Mouse (Mus musculus) heart, adult 11 months (tissue): Measurements from ENCODE around the gene Tsks.

ENCODE experiments used
- DNase-seq: peaks from one replicate; pipeline ENCODE4 v3.0.0; 2022

The Tsks gene

GRCm38 (mm10) chr7:44951960-44952359 lies 9.0 kb downstream of the Tsks start:
- peak; percentile 98 for DNase-seq

DNA sequence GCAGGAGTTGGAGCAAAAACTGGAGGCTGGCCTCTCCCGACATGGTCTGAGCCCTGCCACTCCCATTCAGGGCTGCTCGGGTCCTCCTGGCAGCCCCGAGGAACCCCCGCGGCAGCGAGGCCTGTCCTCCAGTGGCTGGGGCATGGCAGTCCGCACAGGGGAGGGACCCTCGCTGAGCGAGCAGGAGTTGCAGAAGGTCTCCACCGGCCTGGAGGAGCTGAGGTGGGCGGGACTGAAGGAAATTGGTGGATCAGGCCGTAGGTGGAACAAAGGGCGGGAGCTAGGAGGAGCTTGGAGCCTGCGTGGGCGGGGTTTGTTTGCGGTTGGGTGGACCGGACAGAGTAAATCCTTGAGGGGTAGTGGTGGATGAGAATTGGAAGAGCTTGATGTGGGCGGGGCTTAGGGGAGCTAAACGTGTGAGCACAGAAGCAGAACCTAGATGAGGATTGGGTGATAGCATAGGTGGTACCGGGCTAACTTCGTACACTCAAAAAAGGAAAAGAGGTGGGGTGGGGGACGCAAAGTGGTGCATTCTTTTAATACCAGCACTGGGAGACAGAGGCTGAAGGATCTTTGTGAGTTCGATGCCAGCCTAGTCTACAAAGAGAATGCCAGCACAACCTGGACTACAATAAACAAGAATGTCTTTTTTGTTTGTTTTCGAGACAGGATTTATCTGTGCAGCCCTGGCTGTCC lies 9.8 kb downstream of the Tsks start:
- peak; percentile 100 for DNase-seq

- peak; percentile 91 for DNase-seq
Observed at GRCm38 (mm10) chr7:44953561-44953960, 10.6 kb downstream of the Tsks start.

DNA sequence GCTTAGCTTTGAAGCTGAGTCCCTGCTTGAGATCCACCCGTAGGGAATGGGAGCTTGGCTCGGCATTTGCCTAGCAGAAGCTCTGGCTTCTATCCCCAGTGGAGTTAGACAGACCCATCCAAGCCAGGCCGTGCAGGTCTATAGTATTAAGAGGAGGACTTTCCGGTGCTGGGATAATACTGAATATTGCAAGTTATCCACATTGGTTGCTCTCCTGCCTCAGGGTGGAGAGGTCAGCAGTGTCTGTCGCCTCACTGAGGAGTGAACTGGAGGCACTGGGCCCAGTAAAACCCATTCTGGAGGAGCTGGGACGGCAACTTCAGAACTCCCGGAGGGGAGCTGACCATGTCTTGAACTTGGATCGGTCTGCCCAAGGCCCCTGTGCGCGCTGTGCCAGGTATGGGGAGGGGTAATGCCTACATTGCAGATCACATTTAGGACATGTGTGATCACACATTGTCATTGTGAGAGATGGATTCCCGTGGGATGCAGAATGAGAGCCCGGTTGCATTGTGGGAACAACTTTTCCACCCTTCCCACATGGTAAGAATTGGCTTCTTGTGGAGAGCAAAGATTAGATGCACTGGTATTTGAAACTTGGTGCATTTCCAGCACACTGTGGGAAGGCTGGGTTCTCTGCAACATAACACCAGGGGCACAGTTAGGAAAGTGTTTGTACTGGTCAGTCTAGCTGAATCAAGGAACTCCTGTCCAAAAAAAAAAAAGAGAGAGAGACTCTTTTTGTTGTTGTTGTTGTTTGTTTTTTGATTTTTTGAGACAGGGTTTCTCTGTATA lies 11.3 kb downstream of the Tsks start:
- peak; percentile 90 for DNase-seq

- no peak for DNase-seq
Observed at GRCm38 (mm10) chr7:44955628-44956027, 12.6 kb downstream of the Tsks start.

DNA sequence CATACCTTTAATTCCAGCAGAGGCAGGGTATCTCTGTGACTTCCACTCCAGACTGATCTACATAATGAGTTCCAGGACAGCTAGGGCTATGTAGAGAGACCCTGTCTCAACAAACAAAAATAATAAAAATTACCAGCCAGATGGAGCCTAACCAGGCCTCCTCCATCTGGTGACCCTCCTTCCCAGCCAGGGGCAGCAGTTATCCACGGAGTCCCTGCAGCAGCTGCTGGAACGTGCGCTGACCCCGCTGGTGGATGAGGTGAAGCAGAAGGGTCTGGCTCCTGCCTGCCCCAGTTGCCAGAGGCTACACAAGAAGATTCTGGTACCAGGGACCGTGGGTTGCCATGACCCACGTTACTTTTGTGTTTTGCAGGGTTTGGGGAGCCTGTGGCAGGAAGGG lies 13.3 kb downstream of the Tsks start:
- peak; percentile 83 for DNase-seq

DNA sequence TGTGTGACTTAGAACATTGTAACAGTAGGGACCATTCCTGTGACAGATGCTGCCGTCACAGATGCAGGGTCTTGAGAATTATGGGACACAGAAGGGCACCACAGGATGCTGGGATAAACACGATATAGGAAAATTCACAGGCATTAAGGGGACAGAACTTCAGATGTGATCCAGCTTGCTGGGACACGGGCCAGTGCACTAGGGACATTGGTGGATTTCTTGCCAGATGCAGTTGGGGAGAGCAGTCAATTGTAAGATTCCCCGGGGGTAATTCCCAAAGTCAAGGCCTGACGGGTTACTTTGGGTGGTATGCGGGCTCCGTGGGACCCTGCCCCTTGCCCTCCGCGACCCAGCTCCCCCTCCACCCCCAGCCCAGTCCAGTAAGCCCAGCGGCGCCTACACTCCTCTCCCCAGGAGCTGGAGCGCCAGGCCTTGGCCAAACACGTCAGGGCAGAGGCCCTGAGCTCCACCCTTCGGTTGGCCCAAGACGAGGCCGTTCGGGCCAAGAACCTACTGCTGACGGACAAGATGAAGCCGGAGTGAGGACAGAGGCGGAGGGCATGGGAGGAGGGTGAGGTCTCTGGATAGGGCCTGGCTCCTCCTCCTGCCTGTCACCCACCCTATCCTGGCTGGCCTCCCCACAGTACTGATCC lies 14.3 kb downstream of the Tsks start:
- peak; percentile 99 for DNase-seq

- DNase-seq: no peak
Observed at GRCm38 (mm10) chr7:44958208-44958607, 15.2 kb downstream of the Tsks start.

- DNase-seq: peak; percentile 93
Observed at GRCm38 (mm10) chr7:44959281-44959680, 16.3 kb downstream of the Tsks start.

GRCm38 (mm10) chr7:44959874-44960511 lies 17.0 kb downstream of the Tsks start:
- peak; percentile 91 for DNase-seq

GRCm38 (mm10) chr7:44960512-44960910 lies 17.5 kb downstream of the Tsks start:
- peak; percentile 92 for DNase-seq

DNA sequence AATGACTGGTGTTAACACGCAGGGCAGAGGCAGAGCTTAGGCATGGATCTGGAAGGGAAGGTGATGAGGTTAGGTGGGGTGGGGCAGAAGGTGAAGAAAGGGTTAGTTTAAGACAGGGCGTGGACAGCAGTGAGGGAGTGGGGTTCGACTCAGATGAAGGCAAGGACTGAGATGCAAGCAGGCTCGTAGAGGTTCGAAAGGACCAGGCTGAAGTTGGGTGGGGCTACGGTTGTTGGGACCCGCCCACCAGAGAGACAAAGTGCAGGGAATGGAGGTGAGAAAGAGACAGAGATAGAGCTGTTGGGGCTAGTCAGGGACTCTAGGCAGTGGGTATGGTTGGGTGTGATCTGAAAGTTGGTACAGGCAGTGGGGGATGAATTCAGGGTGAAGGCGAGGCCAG lies 19.3 kb downstream of the Tsks start:
- no peak for DNase-seq

- DNase-seq: no peak
Observed at GRCm38 (mm10) chr7:44962831-44963230, 19.8 kb downstream of the Tsks start.

- DNase-seq: peak; percentile 92
Observed at GRCm38 (mm10) chr7:44964990-44965389, 22.0 kb downstream of the Tsks start.

DNA sequence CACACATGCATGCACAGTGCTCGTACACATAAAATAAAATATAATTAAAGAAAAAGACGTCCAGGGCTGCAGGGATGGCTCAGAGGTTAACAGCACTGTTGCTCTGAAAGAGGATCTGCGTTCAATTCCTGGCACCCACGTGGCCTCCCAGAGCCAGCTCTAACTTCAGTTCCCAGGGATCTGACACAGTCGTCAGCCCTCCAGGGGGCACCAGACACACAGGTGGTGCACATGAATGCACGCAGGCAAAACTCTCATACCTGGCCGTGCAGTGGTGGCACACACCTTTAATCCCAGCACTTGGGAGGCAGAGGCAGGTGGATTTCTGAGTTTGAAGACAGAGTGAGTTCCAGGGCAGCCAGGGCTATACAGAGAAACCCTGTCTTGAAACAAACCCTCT lies 23.0 kb downstream of the Tsks start:
- DNase-seq: no peak

- no peak for DNase-seq
Observed at GRCm38 (mm10) chr7:44966638-44967037, 23.6 kb downstream of the Tsks start.

DNA sequence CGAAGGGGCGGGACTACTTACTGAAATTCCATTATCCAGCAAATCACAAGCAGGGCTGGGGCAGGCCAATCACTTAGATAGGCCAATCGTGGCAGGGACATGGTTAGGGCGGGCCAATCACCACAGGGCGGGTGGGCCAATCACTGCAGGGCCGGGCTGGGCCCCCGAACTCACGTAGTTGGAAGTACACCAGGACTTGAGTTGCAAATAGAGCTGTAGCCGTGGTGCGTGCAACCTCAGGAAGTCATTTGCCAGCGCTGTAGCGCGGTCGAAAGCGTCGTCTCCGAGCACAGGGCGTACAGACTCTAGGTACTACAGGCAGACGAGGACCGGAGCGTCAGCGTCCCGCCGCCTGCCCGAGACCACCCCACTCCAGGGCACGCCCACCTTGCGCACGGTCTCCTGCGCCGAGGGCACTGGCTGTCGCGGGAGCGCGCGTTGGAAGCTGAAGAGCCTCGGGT lies 27.3 kb downstream of the Tsks start:
- peak; percentile 99 for DNase-seq

- DNase-seq: peak; percentile 91
Observed at GRCm38 (mm10) chr7:44971142-44971541, 28.1 kb downstream of the Tsks start.

DNA sequence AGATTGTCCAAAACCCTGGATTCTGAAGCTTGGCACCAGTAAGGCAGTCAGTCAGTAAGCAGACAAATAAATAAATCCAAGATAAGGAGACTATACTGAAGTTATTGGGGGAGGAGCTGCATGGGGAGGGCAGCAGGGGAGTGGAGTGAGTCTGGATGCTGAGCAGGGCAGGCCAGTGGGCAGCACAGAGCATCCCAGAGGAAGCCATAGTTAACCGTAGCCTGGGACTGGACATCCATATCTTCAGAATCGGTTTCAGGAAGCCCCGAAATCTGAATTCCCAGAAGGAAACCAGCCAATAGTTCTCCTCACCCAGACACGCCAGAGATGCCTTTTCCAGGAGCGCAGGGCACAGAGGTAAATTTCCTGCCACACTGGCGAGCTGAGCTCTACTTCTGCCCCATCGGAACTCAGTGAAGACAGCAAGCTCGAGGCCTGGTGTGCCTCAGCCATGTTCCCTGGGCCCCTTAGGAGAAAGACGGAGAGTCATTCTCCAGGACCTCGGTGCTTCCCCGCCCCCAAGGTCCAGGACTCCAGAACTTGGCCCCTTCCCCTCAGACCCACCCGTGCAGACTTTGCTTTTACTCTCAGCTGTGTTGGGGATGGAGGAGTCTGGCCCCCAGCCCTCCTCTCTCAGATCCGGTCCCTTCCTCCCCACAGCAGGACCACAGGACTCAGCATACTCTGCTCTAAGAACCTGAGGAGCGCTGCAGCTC lies 30.6 kb downstream of the Tsks start:
- DNase-seq: peak; percentile 93

- DNase-seq: peak; percentile 98
Observed at GRCm38 (mm10) chr7:44974383-44975116, 31.5 kb downstream of the Tsks start, which contains the start of gene Cpt1c. TSS of gene Cpt1c (minus strand) at chr7:44974851.

GRCm38 (mm10) chr7:44975117-44975419 lies 32.1 kb downstream of the Tsks start:
- DNase-seq: peak; percentile 90

DNA sequence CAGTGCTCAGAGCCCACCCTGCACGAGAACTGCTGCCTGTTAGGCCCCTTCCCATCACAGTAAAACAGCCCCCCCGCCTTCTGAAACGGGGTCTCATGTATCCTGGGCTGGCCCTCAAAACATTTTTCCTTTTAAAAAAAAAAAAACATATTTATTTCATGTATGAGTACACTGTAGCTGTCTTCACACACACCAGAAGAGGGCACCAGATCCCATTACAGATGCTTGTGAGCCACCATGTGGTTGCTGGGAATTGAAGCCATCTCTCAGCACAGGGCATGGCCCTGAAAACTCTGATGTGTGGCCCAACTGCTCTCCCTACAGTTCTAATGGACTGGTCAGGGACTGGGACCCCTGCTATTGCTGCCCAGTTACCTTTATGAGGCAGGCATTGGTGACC lies 35.3 kb downstream of the Tsks start:
- DNase-seq: no peak
